Mouse (Mus musculus): ENCODE results near the gene Bap1. TPM values are rescaled to one million over a fixed set of nuclear protein-coding genes. Genes with fewer than 3 reads are reported as not detected.

Bap1 gene
- polyA plus RNA-seq, 1 experiment from 2014 or later: 78.9 TPM

GRCm38 (mm10) chr14:31228234-31228633 lies 23.0 kb upstream of the Bap1 start:
- Histone ChIP-seq H3K4me1 (replicated peaks; ENCODE audit: control insufficient read depth, insufficient read depth, low read length) (peaks cover 8% of the 10 kb centered on the region), H3K36me3 (ENCODE audit: control insufficient read depth, insufficient read depth, low read length) (no peaks in the 10 kb centered on the region), H3K27ac (ENCODE audit: low read depth) (no peak overlapping the region), H3K4me2 (ENCODE audit: low read length) (no peak overlapping the region), H3K9me3 (ENCODE audit: control insufficient read depth, low read length) (no peaks in the 10 kb centered on the region), H3K4me3 (ENCODE audit: low read depth, low read length) (no peak overlapping the region), H3K9ac (ENCODE audit: low read length) (no peak overlapping the region), H3K27me3 (replicated peaks; ENCODE audit: control insufficient read depth, insufficient read depth, low read length) (no peaks in the 10 kb centered on the region)
- ATAC-seq (replicated peaks; ENCODE audit: low FRiP score, low TSS enrichment, low read depth): no peak
- WGBS: 57% methylated on average over 6 of the region's 6 CpGs
- no peak for DNase-seq (ENCODE audit: low spot score)

DNA sequence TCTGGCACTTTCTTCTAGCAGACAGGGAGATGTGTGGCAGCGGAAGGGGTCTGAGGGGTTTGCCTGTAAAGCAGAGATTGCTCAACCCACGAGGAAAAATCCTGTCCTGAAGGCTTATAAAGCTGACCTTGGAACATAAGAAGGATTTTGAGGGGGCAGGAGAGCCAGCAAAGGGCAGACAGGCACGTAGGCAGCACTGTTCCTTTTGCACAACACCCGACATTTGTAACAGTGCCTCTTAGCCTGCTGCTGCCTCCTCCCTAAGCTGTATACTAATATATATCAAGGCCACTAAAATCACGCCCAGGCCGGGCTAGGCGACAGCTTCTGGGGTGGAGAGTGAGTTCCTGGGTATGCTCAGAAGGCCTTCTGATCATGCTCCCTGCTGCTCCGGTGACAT lies 20.8 kb upstream of the Bap1 start:
- 63% methylated on average over 8 of the region's 8 CpGs for WGBS
- Histone ChIP-seq H3K4me1 (replicated peaks; ENCODE audit: control insufficient read depth, insufficient read depth, low read length) (peaks cover 8% of the 10 kb centered on the region), H3K9ac (ENCODE audit: low read length) (no peak overlapping the region)

GRCm38 (mm10) chr14:31232404-31233069 lies 18.7 kb upstream of the Bap1 start:
- H3K36me3 ChIP-seq (ENCODE audit: control insufficient read depth, insufficient read depth, low read length): no peaks in the 10 kb centered on the region
- no peak overlapping the region for H3K4me2 ChIP-seq (ENCODE audit: low read length)
- ATAC-seq (replicated peaks; ENCODE audit: low FRiP score, low TSS enrichment, low read depth): no peak
- no peak overlapping the region for H3K4me3 ChIP-seq (ENCODE audit: low read depth, low read length)
- H3K27ac ChIP-seq (ENCODE audit: low read depth): no peak overlapping the region
- no peak for DNase-seq (ENCODE audit: low spot score)
- no peak overlapping the region for H3K9ac ChIP-seq (ENCODE audit: low read length)
- no peaks in the 10 kb centered on the region; the same call in 1 of the 2 replicates for H3K4me1 ChIP-seq (replicated peaks; ENCODE audit: control insufficient read depth, insufficient read depth, low read length)
- WGBS: 87% methylated on average over 13 of the region's 13 CpGs
- H3K27me3 ChIP-seq (replicated peaks; ENCODE audit: control insufficient read depth, insufficient read depth, low read length): no peaks in the 10 kb centered on the region
- H3K9me3 ChIP-seq (ENCODE audit: control insufficient read depth, low read length): no peaks in the 10 kb centered on the region

More for the DNA sequence above, 20.8 kb upstream of the Bap1 start:
- no peak for ATAC-seq (replicated peaks; ENCODE audit: low FRiP score, low TSS enrichment, low read depth)
- Histone ChIP-seq H3K4me3 (ENCODE audit: low read depth, low read length) (no peak overlapping the region), H3K36me3 (ENCODE audit: control insufficient read depth, insufficient read depth, low read length) (no peaks in the 10 kb centered on the region), H3K27me3 (replicated peaks; ENCODE audit: control insufficient read depth, insufficient read depth, low read length) (no peaks in the 10 kb centered on the region), H3K27ac (ENCODE audit: low read depth) (no peak overlapping the region), H3K4me2 (ENCODE audit: low read length) (no peak overlapping the region), H3K9me3 (ENCODE audit: control insufficient read depth, low read length) (no peaks in the 10 kb centered on the region)
- no peak for DNase-seq (ENCODE audit: low spot score)

DNA sequence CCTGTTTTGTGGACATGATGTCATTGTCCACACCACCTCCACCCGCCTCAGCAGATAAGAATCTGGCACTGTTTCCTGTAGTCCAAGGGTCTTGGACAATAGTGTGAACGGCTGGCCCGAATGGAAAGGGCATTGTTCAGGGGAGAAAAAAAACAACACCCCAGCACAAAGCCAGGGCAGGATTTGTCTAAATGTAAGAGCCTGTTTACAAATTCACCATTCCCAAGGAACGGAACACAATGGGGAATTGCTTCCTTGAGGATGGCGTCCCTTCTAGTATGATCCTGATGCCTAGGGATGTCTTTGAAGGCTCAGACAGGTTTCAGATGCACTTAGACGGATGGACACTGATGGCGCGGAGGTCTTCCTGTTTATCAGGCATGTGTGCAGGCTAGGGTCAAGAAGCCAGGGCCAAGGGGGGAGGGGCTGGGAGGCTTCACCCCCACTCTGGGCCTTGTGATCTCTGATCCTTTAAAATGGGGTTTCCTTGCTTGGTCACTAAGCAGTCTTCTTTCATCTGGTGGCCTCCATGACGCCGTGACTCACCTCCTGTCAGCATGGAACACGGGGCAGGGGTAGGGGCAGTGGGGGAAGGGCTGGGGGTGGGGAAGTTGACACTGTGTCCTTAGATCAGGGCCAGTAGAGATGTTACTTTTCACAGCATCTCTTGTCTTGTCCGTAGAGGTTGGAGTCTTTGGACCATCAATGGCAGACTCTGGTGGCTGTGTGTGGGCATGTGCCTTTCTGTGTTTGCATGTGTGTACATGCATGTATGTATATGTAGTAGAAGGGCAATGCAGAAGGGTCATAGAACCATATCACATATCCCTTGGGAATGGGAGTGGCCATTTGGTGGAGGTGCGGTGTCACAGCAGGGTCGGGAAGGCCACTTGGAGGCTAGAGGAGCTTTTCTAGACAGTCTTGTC lies 17.9 kb upstream of the Bap1 start:
- Histone ChIP-seq H3K27me3 (replicated peaks; ENCODE audit: control insufficient read depth, insufficient read depth, low read length) (no peaks in the 10 kb centered on the region), H3K9ac (ENCODE audit: low read length) (no peak overlapping the region), H3K4me3 (ENCODE audit: low read depth, low read length) (no peak overlapping the region), H3K4me2 (ENCODE audit: low read length) (no peak overlapping the region), H3K36me3 (ENCODE audit: control insufficient read depth, insufficient read depth, low read length) (no peaks in the 10 kb centered on the region), H3K27ac (ENCODE audit: low read depth) (no peak overlapping the region), H3K4me1 (replicated peaks; ENCODE audit: control insufficient read depth, insufficient read depth, low read length) (no peaks in the 10 kb centered on the region; the same call in 1 of the 2 replicates), H3K9me3 (ENCODE audit: control insufficient read depth, low read length) (no peaks in the 10 kb centered on the region)
- DNase-seq (ENCODE audit: low spot score): no peak
- WGBS: 77% methylated on average over 14 of the region's 14 CpGs
- ATAC-seq (replicated peaks; ENCODE audit: low FRiP score, low TSS enrichment, low read depth): peak; percentile 51

- Histone ChIP-seq H3K9ac (ENCODE audit: low read length) (no peak overlapping the region), H3K9me3 (ENCODE audit: control insufficient read depth, low read length) (no peaks in the 10 kb centered on the region)
- WGBS: 17% methylated on average over 11 of the region's 11 CpGs
Measured at GRCm38 (mm10) chr14:31233996-31234591, 17.2 kb upstream of the Bap1 start.

GRCm38 (mm10) chr14:31237101-31237882 lies 14.0 kb upstream of the Bap1 start:
- ATAC-seq (replicated peaks; ENCODE audit: low FRiP score, low TSS enrichment, low read depth) (no peak), DNase-seq (ENCODE audit: low spot score) (no peak)
- no peak overlapping the region for H3K4me2 ChIP-seq (ENCODE audit: low read length)
- H3K9ac ChIP-seq (ENCODE audit: low read length): no peak overlapping the region
- no peaks in the 10 kb centered on the region for H3K27me3 ChIP-seq (replicated peaks; ENCODE audit: control insufficient read depth, insufficient read depth, low read length)
- no peak overlapping the region for H3K27ac ChIP-seq (ENCODE audit: low read depth)
- H3K4me1 ChIP-seq (replicated peaks; ENCODE audit: control insufficient read depth, insufficient read depth, low read length): no peaks in the 10 kb centered on the region
- no peaks in the 10 kb centered on the region for H3K9me3 ChIP-seq (ENCODE audit: control insufficient read depth, low read length)
- H3K4me3 ChIP-seq (ENCODE audit: low read depth, low read length): no peak overlapping the region
- 76% methylated on average over 7 of the region's 7 CpGs for WGBS
- peaks cover 6% of the 10 kb centered on the region for H3K36me3 ChIP-seq (ENCODE audit: control insufficient read depth, insufficient read depth, low read length)

More at GRCm38 (mm10) chr14:31233996-31234591, 17.2 kb upstream of the Bap1 start:
- peaks cover 6% of the 10 kb centered on the region for H3K36me3 ChIP-seq (ENCODE audit: control insufficient read depth, insufficient read depth, low read length)
- no peak overlapping the region for H3K4me3 ChIP-seq (ENCODE audit: low read depth, low read length)
- ATAC-seq (replicated peaks; ENCODE audit: low FRiP score, low TSS enrichment, low read depth) (peak; percentile 45), DNase-seq (ENCODE audit: low spot score) (peak; percentile 92)
- H3K27ac ChIP-seq (ENCODE audit: low read depth): no peak overlapping the region
- H3K27me3 ChIP-seq (replicated peaks; ENCODE audit: control insufficient read depth, insufficient read depth, low read length): no peaks in the 10 kb centered on the region
- H3K4me1 ChIP-seq (replicated peaks; ENCODE audit: control insufficient read depth, insufficient read depth, low read length): no peaks in the 10 kb centered on the region
- no peak overlapping the region for H3K4me2 ChIP-seq (ENCODE audit: low read length)

- 68% methylated on average over 3 of the region's 3 CpGs for WGBS
- peaks cover 6% of the 10 kb centered on the region for H3K36me3 ChIP-seq (ENCODE audit: control insufficient read depth, insufficient read depth, low read length)
- ATAC-seq (replicated peaks; ENCODE audit: low FRiP score, low TSS enrichment, low read depth) (no peak), DNase-seq (ENCODE audit: low spot score) (no peak)
- H3K9me3 ChIP-seq (ENCODE audit: control insufficient read depth, low read length): no peaks in the 10 kb centered on the region
- H3K9ac ChIP-seq (ENCODE audit: low read length): no peak overlapping the region
- no peak overlapping the region for H3K4me2 ChIP-seq (ENCODE audit: low read length)
- no peaks in the 10 kb centered on the region for H3K27me3 ChIP-seq (replicated peaks; ENCODE audit: control insufficient read depth, insufficient read depth, low read length)
- H3K4me1 ChIP-seq (replicated peaks; ENCODE audit: control insufficient read depth, insufficient read depth, low read length): no peaks in the 10 kb centered on the region
- no peak overlapping the region for H3K27ac ChIP-seq (ENCODE audit: low read depth)
- H3K4me3 ChIP-seq (ENCODE audit: low read depth, low read length): no peak overlapping the region
Measured at GRCm38 (mm10) chr14:31240528-31240927, 10.7 kb upstream of the Bap1 start.

DNA sequence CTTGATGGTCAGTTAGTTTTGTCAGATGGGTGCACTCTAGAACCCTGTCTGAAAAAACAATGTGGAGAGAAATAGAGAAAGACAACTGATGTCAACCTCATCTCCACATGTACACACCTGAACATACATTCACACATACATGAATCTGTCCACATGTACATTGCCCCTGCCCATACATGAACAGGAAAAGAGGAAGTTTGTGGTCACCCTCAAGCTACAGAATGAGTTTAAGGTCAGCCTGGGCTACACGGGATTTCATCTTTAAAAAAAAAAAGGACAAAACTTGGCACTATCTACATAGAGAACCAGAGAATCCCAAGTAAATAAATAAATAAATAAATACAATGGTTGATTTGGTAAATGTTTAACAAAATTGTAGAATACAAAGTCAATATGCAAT lies 6.5 kb upstream of the Bap1 start:
- no peak overlapping the region for H3K4me2 ChIP-seq (ENCODE audit: low read length)
- H3K27ac ChIP-seq (ENCODE audit: low read depth): no peak overlapping the region
- no peak overlapping the region for H3K9ac ChIP-seq (ENCODE audit: low read length)
- ATAC-seq (replicated peaks; ENCODE audit: low FRiP score, low TSS enrichment, low read depth): no peak
- 70% methylated on average over 1 of the region's 1 CpGs for WGBS
- no peak for DNase-seq (ENCODE audit: low spot score)
- H3K36me3 ChIP-seq (ENCODE audit: control insufficient read depth, insufficient read depth, low read length): no peaks in the 10 kb centered on the region
- no peaks in the 10 kb centered on the region for H3K4me1 ChIP-seq (replicated peaks; ENCODE audit: control insufficient read depth, insufficient read depth, low read length)
- H3K9me3 ChIP-seq (ENCODE audit: control insufficient read depth, low read length): no peaks in the 10 kb centered on the region
- no peak overlapping the region for H3K4me3 ChIP-seq (ENCODE audit: low read depth, low read length)
- no peaks in the 10 kb centered on the region for H3K27me3 ChIP-seq (replicated peaks; ENCODE audit: control insufficient read depth, insufficient read depth, low read length)
